Mouse (Mus musculus) thymus, adult 2 months (tissue): Measurements from ENCODE around the gene Arhgef28.

Experiments used
- CTCF ChIP-seq: fragments of 200-500 bp; IDR thresholded peaks from 2 replicates; pipeline ENCODE4 v1.5.1; 2012; ENCODE audit warnings: mild to moderate bottlenecking, control low read depth, low read length, moderate library complexity, borderline replicate concordance; ENCODE audit not compliant: control insufficient read depth, poor library complexity, insufficient read depth; ENCODE audit errors: extremely low read depth
- POLR2A ChIP-seq: fragments of 200-500 bp; IDR thresholded peaks from 2 replicates; pipeline ENCODE4 v1.6.1; 2012; ENCODE audit warnings: mild to moderate bottlenecking, low read length, control low read depth, moderate library complexity; ENCODE audit not compliant: control insufficient read depth, poor library complexity, insufficient read depth; ENCODE audit errors: extremely low read depth

DNA sequence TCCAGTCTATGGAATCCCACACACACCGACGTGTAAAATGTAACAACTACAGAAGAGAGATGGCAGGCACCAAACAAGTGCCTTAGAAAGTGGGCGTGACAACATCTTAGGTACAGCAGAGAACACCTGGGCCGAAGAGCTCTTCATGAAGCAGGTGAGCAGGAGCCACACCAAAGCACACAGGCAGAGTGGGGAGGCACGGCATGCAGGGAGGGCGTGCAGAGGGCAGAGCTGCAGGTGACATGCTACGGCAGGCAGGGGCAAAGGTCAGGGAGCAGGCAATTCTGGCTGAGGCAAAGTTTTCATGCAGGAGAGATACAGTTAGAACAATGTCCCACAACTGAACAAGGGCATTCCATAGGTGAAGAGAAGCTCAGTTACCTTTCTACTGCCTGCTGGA is 259.8 kb downstream of the Arhgef28 start:
- TF ChIP-seq CTCF = no peak
- TF ChIP-seq POLR2A = no peak
